Mouse (Mus musculus): Measurements from ENCODE around the gene Gm47289. TPM values are rescaled to one million over a fixed set of nuclear protein-coding genes. Genes with fewer than 3 reads are reported as not detected.

The Gm47289 gene
- total RNA-seq (2014; fragmentation: Nextera tagmentation) (not detected in 2 replicates), total RNA-seq (2017) (not detected in 2 replicates)

DNA sequence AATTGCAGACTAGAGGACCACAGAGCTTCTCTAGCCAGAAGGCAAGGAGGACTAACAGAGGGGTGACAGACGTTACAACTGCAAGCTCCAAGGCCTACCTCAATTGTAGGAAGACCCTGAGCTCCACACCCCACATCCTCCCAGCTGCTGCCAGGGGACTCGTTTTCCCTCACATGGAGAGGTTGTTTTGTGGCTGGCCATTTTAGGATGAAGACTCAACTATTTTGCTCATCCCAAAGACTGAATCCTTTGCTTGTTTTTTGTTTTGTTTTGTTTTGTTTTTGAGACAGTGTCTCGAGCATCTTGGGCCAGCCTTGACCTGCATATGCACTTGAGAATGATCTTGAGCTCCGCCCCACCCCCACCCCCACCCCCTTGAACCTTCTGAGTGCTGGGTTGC is at the start of gene Gm47289:
TSS of gene Gm47289 (plus strand) at position 301 of the 400 bp plus-strand sequence.
- ATAC-seq (replicated peaks; ENCODE audit: poor library complexity, severe bottlenecking): no peak

DNA sequence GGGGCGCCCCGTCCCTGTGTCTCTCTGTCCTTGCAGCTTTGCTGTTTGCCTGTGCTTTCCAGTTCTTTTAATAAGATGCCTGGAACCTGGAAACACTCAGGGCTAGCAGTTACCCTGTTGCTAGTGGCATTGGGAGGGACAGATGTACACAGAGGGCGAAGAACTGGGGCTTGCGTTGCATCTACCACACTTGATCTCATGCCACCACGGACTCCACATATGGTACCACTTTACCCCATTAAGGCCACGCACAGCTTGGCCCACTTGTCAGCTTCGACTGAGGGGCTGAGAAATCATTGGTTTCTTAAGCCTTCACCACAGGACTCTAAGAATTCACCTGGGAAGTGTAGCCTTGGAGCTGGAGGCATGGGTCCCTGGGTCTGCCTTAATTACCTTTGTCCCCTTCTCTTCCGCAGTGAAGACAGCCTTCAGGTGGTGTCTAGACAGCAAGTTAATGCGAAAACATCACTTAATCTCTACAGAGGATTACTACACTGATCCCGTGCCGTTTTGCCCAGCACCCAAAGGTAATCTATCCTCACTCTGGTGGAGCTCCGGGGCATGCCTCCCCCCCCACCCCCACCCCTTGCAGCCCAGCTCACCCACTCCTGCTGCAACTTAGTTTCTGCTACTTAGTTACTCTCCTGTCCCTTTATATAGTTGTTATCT is 49.1 kb upstream of the Gm47289 start:
- ATAC-seq (replicated peaks; ENCODE audit: poor library complexity, severe bottlenecking): no peak

DNA sequence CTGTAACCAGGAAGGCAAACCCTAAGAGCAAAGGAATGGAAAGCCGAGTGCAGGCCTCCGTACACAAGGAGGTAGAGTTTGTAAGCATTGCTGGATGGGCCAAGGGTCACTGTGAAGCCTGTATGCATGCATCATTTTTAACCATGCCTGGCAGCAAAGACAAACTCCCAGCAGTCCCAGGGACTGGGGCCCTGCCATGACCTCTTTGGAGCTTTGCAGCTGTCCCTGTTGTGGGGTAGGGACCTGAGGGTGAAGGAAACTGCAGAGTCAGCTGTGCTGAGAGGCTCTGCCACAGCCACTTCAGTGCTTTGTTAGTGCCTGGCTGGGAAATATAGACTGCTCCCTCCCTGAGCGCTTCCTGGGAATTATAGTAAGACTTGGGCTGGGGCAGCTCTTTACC is 48.3 kb upstream of the Gm47289 start:
- ATAC-seq (replicated peaks; ENCODE audit: poor library complexity, severe bottlenecking): no peak

DNA sequence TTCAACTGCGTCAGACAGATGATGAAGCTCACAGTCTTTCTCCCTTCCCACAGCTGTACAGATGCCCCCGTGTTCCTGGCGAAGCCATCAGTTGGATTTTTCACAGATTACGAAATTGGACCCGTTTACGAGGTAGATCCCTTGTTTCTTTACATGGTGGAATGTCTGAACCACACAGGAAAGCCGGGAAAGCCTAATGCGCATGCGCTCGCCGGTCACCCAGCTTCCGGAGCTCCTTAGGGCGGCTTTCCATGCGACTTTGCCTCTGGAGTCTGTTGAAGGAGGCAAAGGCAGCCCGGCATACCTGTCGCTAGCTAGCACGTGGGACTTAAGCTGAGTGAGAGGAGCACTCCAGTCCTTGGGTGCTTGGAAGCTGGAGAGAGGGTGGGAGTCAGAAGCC is 44.0 kb upstream of the Gm47289 start:
- ATAC-seq (replicated peaks; ENCODE audit: poor library complexity, severe bottlenecking): no peak

DNA sequence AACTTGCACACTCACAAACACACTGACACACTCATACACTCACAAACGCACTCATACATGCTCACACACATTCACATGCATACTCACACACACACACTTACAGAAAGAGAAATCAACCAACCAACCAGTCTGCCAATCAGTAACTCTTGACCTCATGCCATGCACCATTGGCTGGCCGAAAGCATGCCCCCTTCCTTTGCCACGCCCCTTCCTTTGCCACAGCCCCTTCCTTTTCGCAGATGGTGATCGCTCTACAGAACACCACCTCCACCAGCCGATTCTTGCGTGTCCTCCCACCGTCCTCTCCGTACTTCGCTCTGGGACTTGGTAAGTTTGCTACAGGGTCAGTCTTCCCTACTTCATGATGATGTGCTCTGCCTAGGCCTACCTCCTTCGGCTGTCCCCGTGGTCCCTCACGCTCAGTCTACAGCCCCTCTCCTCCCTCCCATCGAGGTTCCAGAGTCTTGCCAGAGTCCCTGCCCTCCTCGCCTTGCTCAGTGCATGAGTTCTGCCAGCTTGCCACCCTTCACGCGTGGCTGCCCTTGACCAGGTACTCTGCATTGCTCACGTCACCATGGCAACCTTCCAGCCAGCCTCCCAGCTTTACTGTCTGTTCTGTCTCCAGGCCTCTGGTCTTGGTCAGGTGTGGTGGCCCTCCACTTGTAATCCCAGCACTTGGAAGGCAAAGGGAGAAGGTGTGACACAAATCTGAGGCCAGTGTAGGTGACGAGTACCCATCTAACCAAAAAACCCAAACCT is 39.4 kb upstream of the Gm47289 start:
- no peak for ATAC-seq (replicated peaks; ENCODE audit: poor library complexity, severe bottlenecking)

DNA sequence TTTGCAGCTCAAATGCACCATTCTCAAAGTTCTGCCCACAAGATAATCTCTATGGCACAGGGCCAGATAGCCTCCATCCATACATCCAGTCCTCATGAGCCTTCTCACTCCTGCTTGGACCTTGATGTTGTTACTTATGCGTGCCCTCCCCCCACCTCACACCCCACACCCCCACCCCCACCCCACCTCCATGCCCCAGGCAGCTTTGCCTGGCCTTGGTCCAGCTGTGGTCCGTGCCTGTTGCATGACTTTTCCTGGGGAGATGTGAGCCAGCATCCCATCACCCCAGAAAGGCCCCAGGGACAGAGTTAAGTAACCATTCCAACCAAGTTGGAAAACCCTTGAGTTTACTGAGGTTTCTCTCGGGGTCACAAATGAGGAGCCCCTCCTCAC is 38.8 kb upstream of the Gm47289 start:
- ATAC-seq (replicated peaks; ENCODE audit: poor library complexity, severe bottlenecking): no peak

DNA sequence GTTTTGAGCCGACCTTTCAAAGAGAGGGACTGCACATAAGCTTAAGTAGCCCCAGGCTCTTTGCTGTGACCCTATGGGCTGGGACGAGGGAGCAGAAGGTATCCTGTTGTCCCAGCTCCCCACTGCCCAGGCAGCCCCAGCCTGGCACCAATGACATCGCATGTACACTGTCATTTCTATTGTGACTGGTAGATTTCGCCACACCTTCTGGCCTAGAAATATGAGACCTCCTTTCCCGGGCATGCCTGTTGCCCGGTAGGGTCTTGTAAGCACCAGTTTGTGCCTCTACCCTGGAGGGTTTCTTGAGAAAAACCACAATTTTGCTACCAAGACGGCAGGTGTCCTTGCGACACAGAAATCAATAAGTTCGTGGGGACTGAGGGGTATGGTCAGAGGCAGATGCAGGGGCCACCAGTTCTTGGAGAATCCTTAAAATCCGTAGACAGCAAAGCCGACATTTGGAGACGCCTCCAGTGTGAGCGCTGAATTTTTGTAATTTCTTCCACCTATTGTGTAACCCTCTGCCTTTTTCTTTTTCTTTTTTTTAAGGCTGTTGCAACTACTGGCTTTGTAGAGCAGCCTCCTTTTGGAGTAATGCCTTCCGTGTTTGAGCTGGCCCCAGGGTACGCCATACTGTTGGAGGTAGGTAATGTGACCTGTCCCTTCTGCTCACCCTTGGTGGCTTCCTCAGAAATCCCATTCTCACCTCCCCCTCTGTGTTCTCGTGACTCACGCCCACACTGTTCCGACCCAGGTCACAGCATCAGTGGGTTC is 36.2 kb upstream of the Gm47289 start:
- peak; percentile 79 for ATAC-seq (replicated peaks; ENCODE audit: poor library complexity, severe bottlenecking)

DNA sequence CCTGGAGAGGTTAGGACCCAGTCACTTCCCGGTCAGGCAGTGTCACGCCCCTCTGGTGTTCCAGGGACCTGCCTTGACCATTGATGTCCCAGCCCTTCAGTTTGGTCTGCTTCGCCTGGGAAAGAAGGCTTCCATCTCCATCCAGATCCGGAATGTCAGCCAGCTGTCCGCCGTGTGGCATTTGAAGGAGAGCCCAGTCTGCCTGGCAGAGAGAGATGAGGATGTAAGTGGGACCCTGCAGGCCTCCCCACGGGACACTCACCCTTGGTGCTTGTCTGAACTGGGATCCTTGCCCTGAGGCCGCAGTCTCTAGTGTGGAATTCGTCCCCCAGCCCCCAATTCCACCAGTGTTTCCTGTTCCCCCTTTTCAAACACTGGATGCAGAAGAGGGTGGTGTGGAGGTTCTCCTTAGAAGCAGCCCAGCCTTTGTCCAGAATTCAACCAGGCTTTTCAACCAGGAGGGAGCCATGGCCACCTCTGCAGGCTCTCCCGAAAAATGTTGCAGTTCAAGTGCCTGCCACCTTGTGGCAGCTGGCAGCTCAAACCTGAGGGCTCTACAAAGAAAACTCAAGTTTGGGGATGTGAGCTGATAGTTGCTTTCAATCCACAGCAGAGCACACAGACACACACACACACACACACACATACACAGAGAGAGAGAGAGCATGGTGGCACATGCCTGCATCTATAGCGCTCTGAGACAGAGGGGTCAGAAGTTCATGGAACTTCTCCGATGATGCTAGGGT is 30.4 kb upstream of the Gm47289 start:
- no peak for ATAC-seq (replicated peaks; ENCODE audit: poor library complexity, severe bottlenecking)

DNA sequence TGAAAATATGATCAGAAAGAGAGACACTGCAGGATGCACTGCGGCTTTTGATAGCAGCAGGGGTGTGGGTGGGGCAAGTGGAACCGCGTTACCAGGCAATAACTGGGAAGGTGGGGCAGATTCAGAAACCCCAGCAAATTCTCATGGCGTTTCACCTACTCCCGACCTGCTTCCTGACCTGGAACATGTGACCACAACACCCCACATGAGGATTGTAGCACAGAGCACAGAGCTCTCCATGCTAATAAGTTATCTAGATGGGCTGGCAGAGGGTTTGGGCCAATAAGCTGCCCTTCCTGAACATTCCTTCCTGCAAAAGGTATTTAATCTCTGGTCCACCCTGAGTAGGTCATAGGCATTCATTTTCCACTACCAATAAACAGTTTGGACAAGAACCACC is 28.3 kb upstream of the Gm47289 start:
- no peak for ATAC-seq (replicated peaks; ENCODE audit: poor library complexity, severe bottlenecking)

DNA sequence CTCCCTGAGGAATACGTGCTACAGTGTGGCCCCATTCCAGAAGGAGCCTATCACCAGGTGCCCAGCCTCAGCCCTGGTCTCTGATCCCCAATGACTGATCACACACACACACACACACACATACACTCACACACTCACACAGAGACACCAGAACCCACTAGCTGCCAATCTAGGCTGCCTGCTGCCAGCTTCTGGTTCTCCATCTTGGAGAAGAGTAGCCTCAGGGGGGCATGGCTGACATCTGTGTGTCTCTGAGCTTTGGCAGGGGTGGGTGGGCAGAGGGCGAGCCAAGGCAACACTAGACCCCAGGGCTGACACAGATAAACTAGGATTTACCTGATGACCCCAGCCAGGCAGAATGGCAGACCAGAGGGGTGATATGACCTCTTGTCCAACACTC is 20.1 kb upstream of the Gm47289 start:
- no peak for ATAC-seq (replicated peaks; ENCODE audit: poor library complexity, severe bottlenecking)

DNA sequence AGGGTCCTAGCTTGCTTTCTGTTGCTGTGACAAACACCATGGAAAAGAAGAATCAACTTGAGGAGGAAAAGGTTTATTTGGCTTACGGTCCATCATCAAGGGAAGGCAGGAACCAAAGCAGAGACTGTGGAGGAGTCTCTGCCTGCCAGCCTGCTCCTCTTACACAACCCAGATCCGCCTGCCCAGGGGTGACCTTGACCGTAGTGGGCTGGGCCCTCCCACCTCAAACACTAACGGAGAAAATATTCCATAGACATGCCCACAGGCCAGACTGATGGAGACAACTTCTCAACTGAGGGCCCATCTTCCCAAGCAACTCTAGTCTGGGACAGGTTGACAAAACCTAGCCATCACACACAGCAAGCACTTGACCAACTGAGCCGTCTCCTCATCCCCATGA is 16.9 kb upstream of the Gm47289 start:
- ATAC-seq (replicated peaks; ENCODE audit: poor library complexity, severe bottlenecking): no peak

DNA sequence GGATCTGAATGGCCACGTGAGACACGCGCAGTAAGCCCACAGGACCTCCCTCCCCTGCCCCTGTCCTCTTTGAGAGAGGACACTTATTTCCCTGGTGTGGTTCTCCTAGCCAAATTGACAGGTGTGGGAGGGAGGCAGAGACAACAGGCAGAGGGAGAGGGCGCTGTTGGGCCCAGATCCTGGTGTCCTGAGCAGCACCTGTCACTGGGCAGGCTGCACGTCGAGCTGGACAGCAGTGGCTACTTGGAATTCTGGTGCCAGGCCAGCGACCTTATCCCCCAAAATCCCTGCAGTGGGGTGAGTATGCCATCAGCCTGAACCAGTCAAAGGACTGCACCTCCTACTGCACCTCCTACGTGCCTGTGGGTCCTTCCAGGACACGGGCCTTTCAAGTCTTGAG is 15.6 kb upstream of the Gm47289 start:
- no peak for ATAC-seq (replicated peaks; ENCODE audit: poor library complexity, severe bottlenecking)

DNA sequence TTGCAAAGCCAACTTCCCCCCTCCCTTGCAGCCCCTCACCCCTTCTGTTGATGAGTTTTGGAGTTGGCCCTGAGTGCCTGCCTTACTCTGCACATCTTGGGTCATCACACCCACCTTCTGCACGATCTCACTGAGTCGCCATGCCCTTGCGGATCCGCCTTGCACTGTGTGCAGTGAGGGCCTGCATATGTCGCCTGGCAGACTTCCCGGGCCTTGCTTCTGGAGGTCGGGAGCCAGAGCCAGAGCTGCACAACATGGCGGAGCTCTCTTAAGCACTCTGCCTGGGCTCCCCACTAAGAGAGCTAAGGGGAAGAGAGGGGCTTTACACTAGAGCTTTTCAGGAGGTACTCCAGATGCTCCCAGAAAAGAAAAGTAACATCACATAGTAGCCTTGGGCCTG is 14.3 kb upstream of the Gm47289 start:
- no peak for ATAC-seq (replicated peaks; ENCODE audit: poor library complexity, severe bottlenecking)

DNA sequence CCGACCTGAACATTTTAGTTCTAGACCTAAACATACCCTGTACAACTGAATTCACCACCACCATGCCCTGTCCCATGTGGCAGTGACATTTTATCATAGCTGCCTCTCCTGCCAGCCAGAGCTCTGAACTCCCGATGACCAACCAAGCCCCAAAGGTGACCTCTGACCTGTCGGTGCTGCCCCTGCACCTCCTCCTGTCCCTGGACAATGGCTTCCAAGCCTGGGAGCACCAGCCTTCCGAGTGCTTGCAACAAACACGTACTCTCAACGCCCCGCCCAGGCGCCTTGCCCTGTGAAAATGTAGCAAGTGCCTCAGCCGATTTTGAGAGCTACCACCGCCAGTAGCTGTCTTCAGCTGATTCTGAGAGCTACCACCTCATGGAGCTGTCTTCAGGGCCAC is 13.8 kb upstream of the Gm47289 start:
- ATAC-seq (replicated peaks; ENCODE audit: poor library complexity, severe bottlenecking): no peak

DNA sequence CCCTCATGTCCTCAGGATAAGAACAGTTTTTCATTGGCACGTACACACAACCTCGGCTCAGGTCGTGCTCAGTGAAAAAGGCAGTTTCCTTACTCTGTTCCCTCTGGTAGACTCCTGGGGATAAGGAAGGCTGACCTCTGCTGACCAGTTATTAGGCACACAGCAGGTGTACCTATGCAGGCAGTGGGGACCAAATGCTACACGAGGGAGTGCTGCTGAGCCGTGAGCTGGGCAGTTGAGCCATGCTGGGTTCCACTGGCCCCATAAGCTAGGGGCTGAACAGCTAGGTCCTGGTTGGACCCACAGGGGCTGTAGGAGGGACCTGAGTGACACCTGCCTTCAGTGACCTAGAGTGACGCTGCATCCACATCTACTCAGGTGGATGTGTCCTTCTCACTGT is 13.3 kb upstream of the Gm47289 start:
- no peak for ATAC-seq (replicated peaks; ENCODE audit: poor library complexity, severe bottlenecking)

DNA sequence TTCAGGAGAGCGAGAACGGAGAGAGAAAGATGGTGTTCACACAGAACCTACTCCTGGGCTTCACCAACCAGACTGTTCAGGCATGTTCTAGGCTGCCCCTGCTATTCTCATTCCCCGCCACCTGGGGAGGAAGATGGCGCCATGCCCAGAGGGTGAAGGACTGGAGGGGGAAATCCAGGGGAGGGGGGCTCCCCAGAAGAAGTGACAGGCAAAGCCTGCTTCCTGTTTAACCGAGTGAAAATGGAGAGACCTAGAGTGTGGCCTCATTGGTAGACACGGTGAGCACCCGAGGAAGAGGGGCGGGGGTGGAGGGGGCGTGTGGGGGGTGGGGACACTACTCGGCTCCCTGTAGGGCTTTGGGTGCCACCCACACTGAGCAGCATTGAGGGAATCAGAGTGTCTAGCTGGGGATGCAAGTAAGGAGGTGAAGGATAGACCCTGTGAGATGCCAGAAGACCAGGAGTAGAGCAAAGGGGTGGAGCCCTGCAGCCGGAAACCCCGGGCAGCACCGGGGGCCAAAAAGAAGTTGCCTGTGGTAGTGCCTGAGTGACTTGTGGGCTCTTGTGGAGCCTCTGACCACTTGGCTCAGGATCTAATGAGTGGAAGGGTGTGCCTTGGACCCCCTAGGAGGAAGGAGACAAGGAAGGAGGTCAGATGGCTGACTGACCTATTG is 12.7 kb upstream of the Gm47289 start:
- ATAC-seq (replicated peaks; ENCODE audit: poor library complexity, severe bottlenecking): no peak

DNA sequence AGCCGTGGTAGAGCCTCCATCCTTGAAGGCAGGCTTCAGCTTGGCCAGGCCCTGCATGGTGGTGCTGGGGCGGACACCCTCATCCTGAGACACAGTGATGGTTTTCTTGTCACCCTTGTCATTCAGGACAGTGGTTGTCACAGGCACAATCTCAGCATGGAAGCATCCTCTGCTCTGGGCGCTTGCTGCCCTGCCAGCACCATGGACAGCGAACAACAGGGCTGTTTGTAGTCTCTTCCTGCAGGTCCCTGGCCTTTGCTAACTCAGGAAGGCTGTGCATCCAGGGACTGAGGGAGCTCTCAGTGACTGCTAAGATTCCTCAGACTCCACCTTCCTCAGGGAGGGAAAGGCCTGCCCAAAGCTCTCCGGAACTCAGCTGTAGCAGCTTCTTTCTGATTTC is 9.4 kb upstream of the Gm47289 start:
- peak; percentile 49 for ATAC-seq (replicated peaks; ENCODE audit: poor library complexity, severe bottlenecking)

DNA sequence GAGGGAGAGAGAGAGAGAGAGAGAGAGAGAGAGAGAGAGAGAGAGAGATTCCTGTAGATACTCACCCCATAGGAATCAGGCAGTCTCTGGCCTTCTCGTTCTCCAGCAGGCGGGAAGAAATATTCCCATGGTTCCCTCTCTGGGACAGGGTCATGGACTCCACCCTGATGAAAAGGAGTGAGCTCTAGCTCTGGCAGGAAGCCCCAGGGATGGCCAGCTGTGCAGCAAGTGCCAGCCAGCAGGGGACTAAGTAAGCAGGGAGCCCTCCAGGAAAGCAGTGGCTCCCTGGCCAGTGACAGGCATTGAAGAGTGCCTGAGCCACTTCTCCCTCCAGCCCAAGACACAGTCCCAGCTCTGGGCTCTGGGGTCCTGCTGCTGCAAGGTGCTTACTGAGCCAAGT is 7.2 kb upstream of the Gm47289 start:
- no peak for ATAC-seq (replicated peaks; ENCODE audit: poor library complexity, severe bottlenecking)

DNA sequence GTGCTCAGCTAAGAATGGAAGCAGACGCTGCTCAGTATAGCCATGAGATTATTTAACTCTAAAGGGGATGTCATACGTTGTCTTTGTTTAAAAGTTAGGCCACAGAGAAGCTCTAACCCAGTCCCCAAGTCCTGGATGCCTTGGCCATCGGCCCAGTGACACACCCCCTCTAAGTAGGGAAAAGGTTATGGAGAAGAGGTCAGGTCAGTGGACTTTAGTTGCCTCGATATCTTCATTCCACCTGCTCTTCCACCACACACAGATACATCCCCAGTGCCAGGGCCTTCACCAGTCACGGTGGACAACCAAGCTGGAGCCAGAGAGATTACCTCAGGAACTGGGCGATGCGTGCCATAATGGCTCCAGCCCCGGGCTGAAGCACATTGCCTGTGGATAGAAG is 3.5 kb upstream of the Gm47289 start:
- ATAC-seq (replicated peaks; ENCODE audit: poor library complexity, severe bottlenecking): no peak

DNA sequence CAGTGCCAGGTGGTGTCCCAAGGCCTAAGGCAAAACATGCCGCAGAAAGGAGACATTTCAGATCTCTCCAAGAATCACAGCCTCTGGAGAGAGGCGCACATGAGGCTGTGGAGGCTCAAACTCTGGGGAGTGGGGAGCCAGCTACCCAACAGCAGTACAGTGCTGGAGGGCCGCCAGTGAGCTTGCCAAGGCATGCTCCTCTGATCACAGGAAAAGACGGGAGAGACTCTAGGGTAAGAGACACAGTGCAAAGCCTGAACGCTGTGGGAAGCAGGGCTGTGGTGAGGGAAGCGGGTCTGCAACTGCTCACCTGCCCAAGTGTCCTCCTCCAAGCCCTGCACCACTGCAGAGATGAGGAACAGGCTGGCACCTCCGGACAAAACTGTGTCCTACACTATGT is 3.1 kb upstream of the Gm47289 start:
- ATAC-seq (replicated peaks; ENCODE audit: poor library complexity, severe bottlenecking): no peak
